Mouse (Mus musculus): ENCODE results near the gene Padi4.

The Padi4 gene

GRCm38 (mm10) chr4:140788264-140788663 lies 14.2 kb upstream of the Padi4 start:
- no peak for DNase-seq (ENCODE audit: low read depth, low spot score)

GRCm38 (mm10) chr4:140787414-140787813 lies 13.4 kb upstream of the Padi4 start:
- DNase-seq (ENCODE audit: low read depth, low spot score), result no peak

GRCm38 (mm10) chr4:140785217-140785616 lies 11.2 kb upstream of the Padi4 start:
- no peak for DNase-seq (ENCODE audit: low read depth, low spot score)

- no peak for DNase-seq (ENCODE audit: low read depth, low spot score)
Measured at GRCm38 (mm10) chr4:140784292-140784945, 10.4 kb upstream of the Padi4 start.

GRCm38 (mm10) chr4:140782821-140783220 lies 8.8 kb upstream of the Padi4 start:
- no peak for DNase-seq (ENCODE audit: low read depth, low spot score)

GRCm38 (mm10) chr4:140780507-140780906 lies 6.5 kb upstream of the Padi4 start:
- no peak for DNase-seq (ENCODE audit: low read depth, low spot score)

GRCm38 (mm10) chr4:140779803-140780397 lies 5.9 kb upstream of the Padi4 start:
- no peak for DNase-seq (ENCODE audit: low read depth, low spot score)

- DNase-seq (ENCODE audit: low read depth, low spot score), result no peak
Measured at GRCm38 (mm10) chr4:140776623-140777022, 2.6 kb upstream of the Padi4 start.

GRCm38 (mm10) chr4:140775876-140776275 lies 1.8 kb upstream of the Padi4 start:
- DNase-seq (ENCODE audit: low read depth, low spot score), result no peak

- DNase-seq (ENCODE audit: low read depth, low spot score), result no peak
Measured at GRCm38 (mm10) chr4:140774893-140775292, 857 bp upstream of the Padi4 start.

GRCm38 (mm10) chr4:140771091-140771490 lies 2.9 kb downstream of the Padi4 start:
- DNase-seq (ENCODE audit: low read depth, low spot score), result no peak

- no peak for DNase-seq (ENCODE audit: low read depth, low spot score)
Measured at GRCm38 (mm10) chr4:140770433-140770832, 3.6 kb downstream of the Padi4 start.

GRCm38 (mm10) chr4:140768973-140769372 lies 5.1 kb downstream of the Padi4 start:
- no peak for DNase-seq (ENCODE audit: low read depth, low spot score)

GRCm38 (mm10) chr4:140765936-140766335 lies 8.1 kb downstream of the Padi4 start:
- DNase-seq (ENCODE audit: low read depth, low spot score), result no peak

GRCm38 (mm10) chr4:140763158-140763557 lies 10.9 kb downstream of the Padi4 start:
- no peak for DNase-seq (ENCODE audit: low read depth, low spot score)

GRCm38 (mm10) chr4:140761601-140762000 lies 12.4 kb downstream of the Padi4 start:
- no peak for DNase-seq (ENCODE audit: low read depth, low spot score)

- DNase-seq (ENCODE audit: low read depth, low spot score), result no peak
Measured at GRCm38 (mm10) chr4:140755811-140756210, 18.2 kb downstream of the Padi4 start.

- no peak for DNase-seq (ENCODE audit: low read depth, low spot score)
Measured at GRCm38 (mm10) chr4:140753366-140753765, 20.7 kb downstream of the Padi4 start.

GRCm38 (mm10) chr4:140750328-140750727 lies 23.7 kb downstream of the Padi4 start:
- no peak for DNase-seq (ENCODE audit: low read depth, low spot score)

GRCm38 (mm10) chr4:140747978-140748377 lies 26.1 kb downstream of the Padi4 start:
- no peak for DNase-seq (ENCODE audit: low read depth, low spot score)

- DNase-seq (ENCODE audit: low read depth, low spot score), result no peak
Measured at GRCm38 (mm10) chr4:140744654-140745053, 29.4 kb downstream of the Padi4 start.

- no peak for DNase-seq (ENCODE audit: low read depth, low spot score)
Measured at GRCm38 (mm10) chr4:140743086-140743485, 30.9 kb downstream of the Padi4 start.

- DNase-seq (ENCODE audit: low read depth, low spot score), result no peak
Measured at GRCm38 (mm10) chr4:140742543-140742942, 31.5 kb downstream of the Padi4 start, which contains the start of gene Padi6. Gene Padi6 (minus strand): TSS chr4:140742643.
